Mouse (Mus musculus): ENCODE results near the gene Kcnk7. TPM values are rescaled to one million over a fixed set of nuclear protein-coding genes. Genes with fewer than 3 reads are reported as not detected.

Kcnk7 gene
- polyA plus RNA-seq, 1 experiment = not detected

DNA sequence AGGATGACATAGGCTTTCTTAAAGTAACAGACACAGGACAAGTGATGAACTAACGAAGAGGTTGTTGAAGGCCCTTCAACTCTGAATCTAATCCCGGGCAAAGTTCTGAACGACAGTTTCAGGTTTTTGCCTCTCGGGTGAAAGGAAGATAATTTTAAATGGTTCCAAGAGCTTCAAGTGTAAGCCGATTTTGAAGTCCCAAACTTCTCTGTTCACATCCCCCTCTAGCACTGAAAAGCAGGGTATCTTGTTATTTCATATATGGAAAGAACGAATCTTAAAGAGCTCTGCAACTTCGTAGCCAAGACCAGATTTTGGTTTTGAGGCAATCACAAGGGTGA lies 15.1 kb upstream of the Kcnk7 start:
- Histone ChIP-seq H3K4me3 (ENCODE audit: insufficient read depth, low read length) (peak overlapping the region; percentile 86), H3K27ac (ENCODE audit: insufficient read depth, low read length) (peak overlapping the region; percentile 92), H3K4me1 (ENCODE audit: control insufficient read depth, insufficient read depth, low read length) (peaks cover 7% of the 10 kb centered on the region; the same call in 1 of the 2 replicates)
- TF ChIP-seq CTCF (IDR thresholded peaks at IDR 0.05; ENCODE audit: borderline replicate concordance, insufficient read depth, low read length) (no peak), POLR2A (IDR thresholded peaks at IDR 0.05; ENCODE audit: low read depth, low read length) (no peak)

GRCm38 (mm10) chr19:5689565-5690342 lies 14.4 kb upstream of the Kcnk7 start:
- TF ChIP-seq POLR2A (IDR thresholded peaks at IDR 0.05; ENCODE audit: low read depth, low read length) (no peak; the same call in 1 of the 2 replicates), CTCF (IDR thresholded peaks at IDR 0.05; ENCODE audit: borderline replicate concordance, insufficient read depth, low read length) (no peak)
- H3K27ac ChIP-seq (ENCODE audit: insufficient read depth, low read length) = peak overlapping the region; percentile 92
- peaks cover 7% of the 10 kb centered on the region; the same call in 1 of the 2 replicates for H3K4me1 ChIP-seq (ENCODE audit: control insufficient read depth, insufficient read depth, low read length)

DNA sequence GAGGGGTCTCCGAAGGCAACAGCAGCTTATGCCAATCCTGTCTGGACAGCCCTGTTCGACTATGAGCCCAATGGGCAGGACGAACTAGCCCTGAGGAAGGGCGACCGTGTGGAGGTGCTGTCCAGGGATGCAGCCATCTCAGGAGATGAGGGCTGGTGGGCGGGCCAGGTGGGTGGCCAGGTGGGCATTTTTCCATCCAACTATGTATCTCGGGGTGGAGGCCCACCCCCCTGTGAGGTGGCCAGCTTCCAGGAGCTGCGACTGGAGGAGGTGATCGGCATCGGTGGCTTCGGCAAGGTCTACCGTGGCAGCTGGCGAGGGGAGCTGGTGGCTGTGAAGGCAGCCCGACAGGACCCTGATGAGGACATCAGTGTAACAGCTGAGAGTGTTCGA lies 13.8 kb upstream of the Kcnk7 start:
- H3K27ac ChIP-seq (ENCODE audit: insufficient read depth, low read length) = no peak overlapping the region
- H3K4me1 ChIP-seq (ENCODE audit: control insufficient read depth, insufficient read depth, low read length) = peaks cover 7% of the 10 kb centered on the region; the same call in 1 of the 2 replicates
- TF ChIP-seq POLR2A (IDR thresholded peaks at IDR 0.05; ENCODE audit: low read depth, low read length) (no peak), CTCF (IDR thresholded peaks at IDR 0.05; ENCODE audit: borderline replicate concordance, insufficient read depth, low read length) (no peak)
- peak overlapping the region; percentile 86 for H3K4me3 ChIP-seq (ENCODE audit: insufficient read depth, low read length)

More at GRCm38 (mm10) chr19:5689565-5690342, 14.4 kb upstream of the Kcnk7 start:
- peak overlapping the region; percentile 86 for H3K4me3 ChIP-seq (ENCODE audit: insufficient read depth, low read length)

GRCm38 (mm10) chr19:5691601-5692000 lies 12.6 kb upstream of the Kcnk7 start:
- Histone ChIP-seq H3K27ac (ENCODE audit: insufficient read depth, low read length) (no peak overlapping the region), H3K4me1 (ENCODE audit: control insufficient read depth, insufficient read depth, low read length) (peaks cover 7% of the 10 kb centered on the region; the same call in 1 of the 2 replicates), H3K4me3 (ENCODE audit: insufficient read depth, low read length) (peak overlapping the region; percentile 86)
- TF ChIP-seq POLR2A (IDR thresholded peaks at IDR 0.05; ENCODE audit: low read depth, low read length) = no peak
- TF ChIP-seq CTCF (IDR thresholded peaks at IDR 0.05; ENCODE audit: borderline replicate concordance, insufficient read depth, low read length) = no peak

DNA sequence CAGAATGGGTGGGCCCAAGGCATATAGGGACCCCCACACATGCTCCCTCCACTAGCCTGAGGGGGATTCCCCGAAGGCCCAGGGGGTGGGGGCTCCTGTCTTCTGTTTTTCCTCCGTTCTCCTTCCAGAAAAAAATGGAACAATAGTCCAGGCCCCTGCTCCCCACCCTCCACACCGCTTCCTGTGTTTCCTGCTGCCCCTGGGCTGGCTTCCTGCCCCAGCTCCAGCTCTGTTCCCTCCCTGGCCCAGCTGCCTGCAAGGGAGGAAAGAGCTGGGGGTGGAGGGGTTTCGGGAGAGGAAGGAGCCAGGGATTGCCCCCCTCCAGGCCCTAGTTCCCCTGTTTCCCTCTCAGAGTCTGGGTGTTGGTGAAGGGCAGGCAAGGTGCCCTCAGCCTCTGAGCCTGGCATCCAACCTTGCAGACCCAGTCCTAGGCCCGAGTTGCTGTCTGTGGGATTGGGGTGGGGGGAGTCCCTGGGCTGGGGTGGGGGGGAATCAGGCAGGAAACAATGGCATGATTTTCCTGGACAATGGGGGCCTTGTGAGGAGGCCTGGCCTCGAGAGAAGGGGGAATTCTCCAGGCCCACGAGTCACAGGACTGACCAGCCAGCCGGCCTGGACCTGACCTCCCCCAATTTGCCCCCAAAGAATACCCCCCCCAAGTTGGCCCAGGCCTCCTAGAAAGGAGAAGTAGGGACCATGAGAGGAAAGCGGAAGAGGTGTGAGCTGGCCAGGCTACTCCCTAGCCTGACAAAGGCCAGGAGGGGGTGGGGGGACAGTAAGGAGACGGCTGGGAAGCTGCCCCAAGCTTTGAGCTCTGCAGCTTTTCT lies 11.9 kb upstream of the Kcnk7 start:
- TF ChIP-seq CTCF (IDR thresholded peaks at IDR 0.05; ENCODE audit: borderline replicate concordance, insufficient read depth, low read length) = no peak
- TF ChIP-seq POLR2A (IDR thresholded peaks at IDR 0.05; ENCODE audit: low read depth, low read length) = no peak
- H3K4me3 ChIP-seq (ENCODE audit: insufficient read depth, low read length) = peak overlapping the region; percentile 86
- H3K4me1 ChIP-seq (ENCODE audit: control insufficient read depth, insufficient read depth, low read length) = peaks cover 4% of the 10 kb centered on the region; the same call in 1 of the 2 replicates
- H3K27ac ChIP-seq (ENCODE audit: insufficient read depth, low read length) = no peak overlapping the region

DNA sequence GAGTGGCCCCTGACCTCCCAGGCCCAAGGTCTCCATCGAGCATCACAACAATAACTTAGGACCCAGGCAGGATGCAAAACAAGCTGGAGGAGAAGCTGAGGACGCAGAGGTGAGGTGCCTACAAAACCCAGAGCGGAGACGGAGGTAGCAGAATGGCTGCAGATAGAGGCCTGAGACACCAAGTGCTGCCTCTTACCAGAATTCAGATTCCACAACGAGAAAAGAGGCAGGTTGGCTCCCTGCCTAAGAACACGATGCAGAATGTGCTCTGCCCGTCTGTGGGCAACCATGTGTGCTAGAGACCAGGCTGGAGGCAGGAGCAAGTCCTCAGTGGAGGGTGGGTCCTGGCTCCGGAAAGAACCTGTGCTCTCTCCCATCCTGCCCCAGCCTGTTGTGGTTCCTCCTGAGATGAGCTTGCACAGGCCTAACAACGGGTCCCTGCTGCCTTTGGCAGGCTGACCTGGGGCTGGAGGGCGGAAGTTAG lies 11.2 kb upstream of the Kcnk7 start:
- Histone ChIP-seq H3K27ac (ENCODE audit: insufficient read depth, low read length) (no peak overlapping the region), H3K4me3 (ENCODE audit: insufficient read depth, low read length) (0 out of 2 replicates have a peak overlapping the region, but pooled peaks have one; percentile 0), H3K4me1 (ENCODE audit: control insufficient read depth, insufficient read depth, low read length) (peaks cover 2% of the 10 kb centered on the region; the same call in 1 of the 2 replicates)
- TF ChIP-seq CTCF (IDR thresholded peaks at IDR 0.05; ENCODE audit: borderline replicate concordance, insufficient read depth, low read length) (no peak), POLR2A (IDR thresholded peaks at IDR 0.05; ENCODE audit: low read depth, low read length) (no peak)

DNA sequence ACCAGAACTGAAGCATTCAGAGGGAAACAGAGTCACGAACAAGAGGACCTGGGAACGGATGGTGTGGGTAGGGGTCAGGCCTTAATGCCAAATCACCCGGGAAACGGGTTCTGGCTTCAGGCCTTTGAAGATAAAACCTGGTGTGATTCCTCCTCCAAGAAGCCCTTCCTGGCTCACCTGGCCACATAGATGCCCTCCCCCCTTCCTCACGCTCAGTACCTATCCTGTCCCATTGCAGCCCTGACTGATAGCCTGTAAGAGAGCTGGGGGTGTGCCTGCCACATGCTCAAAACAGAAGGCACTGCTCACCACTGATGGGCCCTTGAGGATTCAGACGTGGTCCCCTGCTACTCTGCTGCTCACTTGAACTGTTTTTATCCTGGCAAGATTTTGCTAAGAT lies 10.4 kb upstream of the Kcnk7 start:
- H3K4me1 ChIP-seq (ENCODE audit: control insufficient read depth, insufficient read depth, low read length) = peaks cover 2% of the 10 kb centered on the region; the same call in 1 of the 2 replicates
- TF ChIP-seq POLR2A (IDR thresholded peaks at IDR 0.05; ENCODE audit: low read depth, low read length) (no peak), CTCF (IDR thresholded peaks at IDR 0.05; ENCODE audit: borderline replicate concordance, insufficient read depth, low read length) (no peak)
- H3K4me3 ChIP-seq (ENCODE audit: insufficient read depth, low read length) = no peak overlapping the region
- H3K27ac ChIP-seq (ENCODE audit: insufficient read depth, low read length) = no peak overlapping the region

DNA sequence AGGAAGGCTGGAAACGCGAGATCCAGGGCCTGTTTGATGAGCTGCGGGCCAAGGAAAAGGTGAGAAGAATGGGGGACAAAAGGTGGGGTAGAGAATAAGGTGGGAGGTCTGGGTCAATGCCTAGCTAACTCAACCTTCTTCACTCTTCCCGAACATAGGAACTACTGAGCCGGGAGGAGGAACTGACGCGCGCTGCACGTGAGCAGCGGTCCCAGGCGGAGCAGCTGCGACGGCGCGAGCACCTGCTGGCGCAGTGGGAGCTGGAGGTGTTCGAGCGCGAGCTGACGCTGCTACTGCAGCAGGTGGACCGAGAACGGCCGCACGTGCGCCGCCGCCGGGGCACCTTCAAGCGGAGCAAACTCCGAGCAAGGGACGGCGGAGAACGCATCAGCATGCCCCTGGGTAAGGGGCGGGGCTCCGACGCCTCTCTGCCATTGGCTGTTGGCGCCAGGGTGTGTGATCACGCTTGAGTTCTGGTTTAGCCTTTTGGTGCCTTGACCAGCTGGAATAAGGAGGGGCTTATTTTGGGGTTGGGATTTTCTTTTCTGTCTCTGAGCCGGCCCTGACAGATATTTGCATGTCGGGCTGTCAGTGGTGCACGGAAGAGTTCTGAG lies 8.2 kb upstream of the Kcnk7 start:
- no peak overlapping the region for H3K4me3 ChIP-seq (ENCODE audit: insufficient read depth, low read length)
- no peak for TF ChIP-seq CTCF (IDR thresholded peaks at IDR 0.05; ENCODE audit: borderline replicate concordance, insufficient read depth, low read length)
- no peak for TF ChIP-seq POLR2A (IDR thresholded peaks at IDR 0.05; ENCODE audit: low read depth, low read length)
- no peak overlapping the region for H3K27ac ChIP-seq (ENCODE audit: insufficient read depth, low read length)

More for the DNA sequence above, 8.2 kb upstream of the Kcnk7 start:
- peaks cover 2% of the 10 kb centered on the region; the same call in 1 of the 2 replicates for H3K4me1 ChIP-seq (ENCODE audit: control insufficient read depth, insufficient read depth, low read length)

Data from embryonic fibroblast, embryonic 13.5 days (primary cell).